Mouse (Mus musculus): ENCODE data around the gene Cap1. TPM values are rescaled to one million over a fixed set of nuclear protein-coding genes. Genes with fewer than 3 reads are reported as not detected.

Gene Cap1
- polyA plus RNA-seq (2015; fragmentation: Nextera tagmentation; extraction: Ambion mirVana): 79.7 and 90.2 TPM in 2 replicates

DNA sequence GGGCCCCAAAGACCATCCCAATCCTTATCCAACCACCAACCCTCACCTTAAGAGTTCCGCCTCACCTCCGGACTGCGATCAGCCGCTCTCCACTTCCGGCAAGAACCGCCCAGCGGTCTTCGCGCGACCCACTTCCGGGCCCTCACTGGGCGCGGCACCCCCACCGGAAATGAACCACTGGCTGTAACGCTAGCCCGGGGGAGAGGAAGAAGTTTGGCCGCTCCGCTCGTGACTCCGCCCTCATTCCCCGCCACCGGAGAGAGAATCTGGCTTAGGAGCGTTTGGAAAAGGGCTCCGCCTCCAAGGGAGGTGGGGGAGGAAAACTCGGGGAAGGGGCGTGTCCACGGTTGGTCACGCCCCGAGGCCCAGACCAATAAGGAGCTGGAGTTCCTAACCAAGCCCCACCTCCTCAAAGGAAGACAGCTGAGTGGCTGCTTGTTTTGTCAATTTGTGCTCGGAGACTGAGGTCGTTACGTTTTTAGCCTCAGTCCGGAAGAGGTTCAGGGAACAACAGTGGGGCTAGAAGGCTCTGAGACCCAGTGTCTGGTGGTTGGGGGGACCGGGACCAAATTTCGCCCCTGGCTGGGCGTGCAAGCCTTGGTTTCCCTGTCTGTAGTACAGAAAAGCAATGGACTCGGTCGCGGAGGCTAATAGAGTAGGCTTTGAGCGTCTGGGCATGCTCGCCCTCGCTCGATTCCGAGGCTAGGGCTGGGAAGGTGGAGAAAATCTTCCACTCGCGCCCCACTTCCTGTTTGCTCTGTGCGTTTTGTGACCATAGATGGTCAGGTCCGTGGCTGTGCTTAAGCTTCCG is at the start of gene Cap1:
Gene Cap1 (minus strand): TSS at position 289 of the 811 bp plus-strand sequence.
- peak within 1 kb of the TSS; percentile 100 for H3K27ac ChIP-seq (ENCODE audit: low read length)
- H3K9ac ChIP-seq (replicated peaks; ENCODE audit: low read length): peak within 1 kb of the TSS; percentile 79
- H3K4me2 ChIP-seq (replicated peaks; ENCODE audit: low read depth, low read length): peak within 1 kb of the TSS; percentile 84
- no peaks in the 10 kb centered on the region for H3K9me3 ChIP-seq (ENCODE audit: low read length)
- peaks cover 27% of the 10 kb centered on the region for H3K4me1 ChIP-seq (ENCODE audit: insufficient read depth, low read length)
- under 1% methylated on average over 48 of the region's 49 CpGs for WGBS
- peak within 1 kb of the TSS; percentile 96 for H3K4me3 ChIP-seq (ENCODE audit: low read length)
- H3K27me3 ChIP-seq (ENCODE audit: insufficient read depth, low read length): no peaks in the 10 kb centered on the region
- no peaks in the 10 kb centered on the region for H3K36me3 ChIP-seq (ENCODE audit: insufficient read depth, low read length)
- ATAC-seq (ENCODE audit: low FRiP score, low TSS enrichment): peak; percentile 97

DNA sequence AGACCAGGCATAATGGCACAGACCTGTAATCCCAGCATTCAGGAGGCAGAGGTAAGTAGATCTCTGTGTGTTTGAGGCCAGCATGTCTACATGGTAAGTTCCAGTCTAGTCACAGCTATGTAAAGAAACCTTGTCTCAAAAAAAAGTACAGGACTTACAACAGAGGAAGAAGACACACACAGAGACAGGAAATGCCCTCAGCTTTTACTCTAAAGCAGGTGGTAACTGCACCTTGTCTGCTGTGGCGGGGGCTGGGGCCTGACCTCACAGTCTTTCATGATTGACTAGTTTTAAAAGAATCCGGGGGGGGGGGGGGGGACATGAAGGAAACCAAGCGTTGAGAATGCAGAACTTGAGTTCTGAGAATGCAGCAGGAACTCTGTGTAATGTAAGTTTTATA is 48.0 kb upstream of the Cap1 start:
- Histone ChIP-seq H3K4me1 (ENCODE audit: insufficient read depth, low read length) (0 out of 2 replicates have a peak, but pooled peaks cover 5% of the 10 kb centered on the region), H3K27ac (ENCODE audit: low read length) (peak overlapping the region; percentile 37), H3K4me2 (replicated peaks; ENCODE audit: low read depth, low read length) (no peak overlapping the region), H3K9ac (replicated peaks; ENCODE audit: low read length) (no peak overlapping the region), H3K36me3 (ENCODE audit: insufficient read depth, low read length) (no peaks in the 10 kb centered on the region), H3K27me3 (ENCODE audit: insufficient read depth, low read length) (no peaks in the 10 kb centered on the region), H3K9me3 (ENCODE audit: low read length) (no peaks in the 10 kb centered on the region), H3K4me3 (ENCODE audit: low read length) (no peak overlapping the region)
- ATAC-seq (ENCODE audit: low FRiP score, low TSS enrichment): peak; percentile 75
- 16% methylated on average over 3 of the region's 3 CpGs for WGBS

DNA sequence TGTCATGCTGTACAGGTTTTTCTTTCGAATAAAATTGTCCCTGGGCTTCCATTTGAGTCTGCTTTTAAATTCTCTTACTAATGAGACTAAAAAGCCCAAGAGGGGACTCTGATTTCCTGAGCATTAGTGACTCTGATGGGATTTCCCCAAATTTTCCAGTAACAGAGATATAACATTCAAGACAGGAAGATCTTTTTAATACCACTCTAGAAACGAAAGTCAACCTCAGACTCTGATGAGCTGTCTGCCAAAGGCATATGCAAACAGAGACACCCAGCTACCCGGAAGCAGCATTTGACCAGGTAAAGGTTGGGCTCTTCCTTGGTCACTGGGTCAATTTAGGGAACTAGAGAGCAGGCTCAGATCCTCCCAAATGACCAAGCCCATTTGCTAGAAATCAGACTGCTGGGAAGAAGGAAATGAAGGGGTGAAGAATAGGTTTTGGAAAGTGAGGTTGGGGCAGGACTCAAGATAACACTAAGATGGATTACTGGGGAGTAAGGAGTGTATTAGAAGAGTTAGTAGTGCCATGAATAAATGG is 47.3 kb upstream of the Cap1 start:
- H3K27me3 ChIP-seq (ENCODE audit: insufficient read depth, low read length): no peaks in the 10 kb centered on the region
- no peak overlapping the region for H3K4me3 ChIP-seq (ENCODE audit: low read length)
- H3K9ac ChIP-seq (replicated peaks; ENCODE audit: low read length): no peak overlapping the region
- no peak overlapping the region for H3K4me2 ChIP-seq (replicated peaks; ENCODE audit: low read depth, low read length)
- no peaks in the 10 kb centered on the region for H3K36me3 ChIP-seq (ENCODE audit: insufficient read depth, low read length)
- no peak overlapping the region for H3K27ac ChIP-seq (ENCODE audit: low read length)
- 77% methylated on average over 3 of the region's 3 CpGs for WGBS
- ATAC-seq (ENCODE audit: low FRiP score, low TSS enrichment): no peak
- 0 out of 2 replicates have a peak, but pooled peaks cover 5% of the 10 kb centered on the region for H3K4me1 ChIP-seq (ENCODE audit: insufficient read depth, low read length)
- H3K9me3 ChIP-seq (ENCODE audit: low read length): no peaks in the 10 kb centered on the region

DNA sequence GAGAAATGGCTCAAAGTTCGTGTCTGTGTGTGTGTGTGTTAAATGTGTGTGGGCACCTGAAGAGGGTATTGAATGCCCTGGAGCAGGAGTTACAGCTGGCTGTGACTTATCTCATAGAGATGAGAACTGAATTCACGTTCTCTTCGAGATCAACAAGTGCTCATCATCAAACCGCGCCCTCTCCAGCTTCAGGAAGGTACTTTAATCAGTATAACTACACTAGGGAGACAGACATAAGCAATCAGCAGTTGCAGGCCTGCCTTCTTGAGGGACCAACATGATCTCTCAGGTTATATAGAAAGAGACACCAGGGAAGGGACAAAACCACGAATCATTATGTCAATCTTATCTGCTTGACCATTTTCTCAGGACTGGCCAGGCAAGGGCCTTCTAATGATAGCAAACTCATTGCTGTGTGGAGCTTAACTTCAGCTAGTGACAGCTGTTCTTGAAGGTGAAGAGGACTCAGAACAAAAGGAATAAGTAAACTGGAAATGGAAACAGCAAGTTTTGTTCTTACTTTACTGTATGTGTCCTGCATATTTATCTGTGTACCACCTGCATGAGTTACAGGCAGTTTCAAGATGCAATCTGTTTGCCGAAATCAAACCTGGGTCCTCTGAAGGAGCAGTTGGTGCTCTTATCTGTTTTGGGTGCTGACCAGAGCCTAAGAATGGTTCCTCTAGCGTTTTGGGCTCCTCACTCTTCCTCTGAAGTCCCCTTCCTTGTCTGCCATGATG is 46.6 kb upstream of the Cap1 start:
- 74% methylated on average over 8 of the region's 8 CpGs for WGBS
- H3K9ac ChIP-seq (replicated peaks; ENCODE audit: low read length): no peak overlapping the region
- H3K27me3 ChIP-seq (ENCODE audit: insufficient read depth, low read length): no peaks in the 10 kb centered on the region
- H3K4me1 ChIP-seq (ENCODE audit: insufficient read depth, low read length): 0 out of 2 replicates have a peak, but pooled peaks cover 5% of the 10 kb centered on the region
- ATAC-seq (ENCODE audit: low FRiP score, low TSS enrichment): no peak
- H3K4me3 ChIP-seq (ENCODE audit: low read length): no peak overlapping the region
- H3K4me2 ChIP-seq (replicated peaks; ENCODE audit: low read depth, low read length): no peak overlapping the region
- no peaks in the 10 kb centered on the region for H3K36me3 ChIP-seq (ENCODE audit: insufficient read depth, low read length)
- H3K27ac ChIP-seq (ENCODE audit: low read length): no peak overlapping the region
- H3K9me3 ChIP-seq (ENCODE audit: low read length): no peaks in the 10 kb centered on the region

DNA sequence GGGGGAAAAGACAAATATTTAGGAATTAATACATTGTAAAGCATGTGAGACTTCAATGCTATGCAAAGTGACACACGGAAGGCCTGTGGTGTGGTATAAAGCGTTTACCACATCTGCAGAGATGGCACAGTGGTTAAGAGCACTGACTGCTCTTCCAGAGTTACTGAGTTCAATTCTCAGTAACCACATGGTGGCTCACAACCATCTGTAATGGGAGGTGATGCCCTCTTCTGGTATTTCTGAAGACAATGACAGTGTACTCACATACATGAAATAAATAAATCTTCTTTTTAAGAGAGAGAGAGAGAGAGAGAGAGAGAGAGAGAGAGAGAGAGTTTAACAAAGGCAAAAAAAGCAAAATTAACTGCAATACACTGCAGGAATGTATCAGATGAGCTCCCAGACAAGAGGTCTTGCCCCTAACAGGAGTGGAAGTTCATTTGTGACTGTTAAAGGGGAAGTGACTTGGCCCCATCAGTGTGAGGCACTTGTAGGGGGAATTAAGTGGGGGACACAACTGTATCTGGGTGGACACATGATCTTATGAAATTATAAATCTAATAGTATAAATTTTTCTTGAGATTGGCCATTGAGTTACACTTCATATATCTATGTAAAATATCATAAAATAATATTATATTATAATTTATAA is 45.2 kb upstream of the Cap1 start:
- H3K27ac ChIP-seq (ENCODE audit: low read length): no peak overlapping the region
- no peak for ATAC-seq (ENCODE audit: low FRiP score, low TSS enrichment)
- 0 out of 2 replicates have a peak, but pooled peaks cover 5% of the 10 kb centered on the region for H3K4me1 ChIP-seq (ENCODE audit: insufficient read depth, low read length)
- no peak overlapping the region for H3K4me3 ChIP-seq (ENCODE audit: low read length)
- H3K9ac ChIP-seq (replicated peaks; ENCODE audit: low read length): no peak overlapping the region
- H3K36me3 ChIP-seq (ENCODE audit: insufficient read depth, low read length): no peaks in the 10 kb centered on the region
- WGBS: 88% methylated on average over 2 of the region's 2 CpGs
- no peaks in the 10 kb centered on the region for H3K27me3 ChIP-seq (ENCODE audit: insufficient read depth, low read length)
- no peaks in the 10 kb centered on the region for H3K9me3 ChIP-seq (ENCODE audit: low read length)
- H3K4me2 ChIP-seq (replicated peaks; ENCODE audit: low read depth, low read length): no peak overlapping the region

DNA sequence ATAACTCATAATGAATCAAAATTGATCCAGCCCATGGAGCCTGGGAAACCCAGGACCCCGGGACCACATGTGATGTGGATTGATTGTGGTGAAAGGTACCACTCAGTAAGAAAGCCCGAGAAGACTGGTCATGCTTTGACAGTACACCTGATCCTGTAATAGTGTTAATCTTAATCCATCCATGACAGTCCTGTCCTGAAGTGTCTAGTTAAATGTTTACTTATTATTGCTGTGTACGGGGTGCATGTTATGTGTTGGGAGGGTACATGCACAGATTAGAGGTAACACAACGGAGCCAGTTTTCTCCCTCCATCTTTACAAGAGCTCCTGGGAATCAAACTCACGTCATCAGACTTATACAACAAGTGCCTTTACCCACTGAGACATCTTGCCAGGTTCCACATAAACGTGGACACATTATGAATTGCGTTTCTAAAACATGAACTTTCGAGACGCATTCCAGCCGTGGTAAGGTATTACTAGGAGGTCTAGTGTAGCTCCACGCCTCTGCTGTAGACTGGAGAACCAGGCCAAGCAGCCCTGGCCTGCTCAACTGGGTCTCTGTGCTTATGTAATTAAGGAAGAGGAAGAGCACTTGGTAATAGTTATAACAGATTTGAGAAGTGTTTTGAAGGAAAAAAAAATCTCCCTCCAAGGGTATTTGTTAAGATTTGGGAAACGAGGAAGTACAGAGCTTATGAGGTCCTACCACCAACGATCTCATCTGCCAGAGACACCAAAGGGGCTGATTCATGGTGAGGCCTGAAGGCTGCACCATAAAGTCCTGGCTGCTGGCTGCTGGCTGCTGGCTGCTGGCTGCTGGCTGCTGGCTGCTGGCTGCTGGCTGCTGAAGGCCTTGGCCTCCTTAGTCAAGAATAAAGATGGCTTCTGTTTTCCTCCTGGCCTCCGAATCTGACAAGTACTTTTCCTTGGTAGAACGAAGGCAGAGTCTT is 37.8 kb upstream of the Cap1 start:
- Histone ChIP-seq H3K9me3 (ENCODE audit: low read length) (no peaks in the 10 kb centered on the region), H3K27ac (ENCODE audit: low read length) (peak overlapping the region; percentile 22; the same call in 1 of the 2 replicates), H3K4me1 (ENCODE audit: insufficient read depth, low read length) (no peaks in the 10 kb centered on the region), H3K4me2 (replicated peaks; ENCODE audit: low read depth, low read length) (no peak overlapping the region), H3K9ac (replicated peaks; ENCODE audit: low read length) (no peak overlapping the region), H3K27me3 (ENCODE audit: insufficient read depth, low read length) (no peaks in the 10 kb centered on the region), H3K4me3 (ENCODE audit: low read length) (no peak overlapping the region), H3K36me3 (ENCODE audit: insufficient read depth, low read length) (no peaks in the 10 kb centered on the region)
- ATAC-seq (ENCODE audit: low FRiP score, low TSS enrichment): peak; percentile 92
- 77% methylated on average over 15 of the region's 15 CpGs for WGBS

DNA sequence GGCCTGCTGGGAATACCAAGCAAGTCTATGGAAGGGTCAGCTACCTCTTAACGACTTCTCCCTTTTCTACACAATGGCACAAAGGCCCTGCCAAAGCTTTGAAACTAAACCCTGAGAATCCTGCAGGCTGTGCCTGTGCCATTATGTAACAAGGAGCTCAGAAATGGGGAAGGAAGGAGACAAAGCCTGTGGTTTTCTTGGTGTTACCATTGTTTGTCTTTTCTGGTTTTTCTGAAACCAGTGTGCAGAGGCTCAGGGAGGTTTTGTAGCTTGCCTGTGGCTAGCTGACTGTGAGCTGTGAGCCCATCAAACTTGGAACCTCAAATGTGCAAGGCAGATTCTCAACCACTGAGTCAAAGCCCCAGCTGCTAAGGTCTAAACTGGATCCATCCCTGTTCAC is 37.0 kb upstream of the Cap1 start:
- no peak for ATAC-seq (ENCODE audit: low FRiP score, low TSS enrichment)
- no peaks in the 10 kb centered on the region for H3K36me3 ChIP-seq (ENCODE audit: insufficient read depth, low read length)
- no peaks in the 10 kb centered on the region for H3K4me1 ChIP-seq (ENCODE audit: insufficient read depth, low read length)
- no peaks in the 10 kb centered on the region for H3K27me3 ChIP-seq (ENCODE audit: insufficient read depth, low read length)
- no peak overlapping the region for H3K4me2 ChIP-seq (replicated peaks; ENCODE audit: low read depth, low read length)
- WGBS: 21% methylated on average over 1 of the region's 1 CpGs
- H3K9ac ChIP-seq (replicated peaks; ENCODE audit: low read length): no peak overlapping the region
- no peaks in the 10 kb centered on the region for H3K9me3 ChIP-seq (ENCODE audit: low read length)
- H3K4me3 ChIP-seq (ENCODE audit: low read length): no peak overlapping the region
- H3K27ac ChIP-seq (ENCODE audit: low read length): peak overlapping the region; percentile 22; the same call in 1 of the 2 replicates

DNA sequence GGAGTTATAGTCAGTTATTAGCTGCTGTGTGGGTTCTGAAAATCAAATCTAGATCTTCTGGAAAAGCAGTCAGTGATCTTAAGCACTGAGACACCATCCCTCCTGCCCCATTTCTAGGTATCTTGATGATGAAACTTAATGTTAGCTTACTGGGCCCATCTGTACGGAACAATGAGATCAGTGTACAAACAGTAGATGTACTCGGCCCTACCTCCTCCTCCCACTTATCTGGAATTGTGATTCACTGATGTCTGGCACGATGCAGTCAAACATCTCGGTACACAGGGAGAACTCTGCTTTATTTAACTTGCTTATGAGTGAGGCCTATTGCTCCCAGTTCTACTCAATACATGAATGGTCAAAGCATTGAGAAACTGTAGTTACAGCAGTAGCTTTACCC is 30.1 kb upstream of the Cap1 start:
- ATAC-seq (ENCODE audit: low FRiP score, low TSS enrichment): no peak
- Histone ChIP-seq H3K9ac (replicated peaks; ENCODE audit: low read length) (no peak overlapping the region), H3K4me1 (ENCODE audit: insufficient read depth, low read length) (no peaks in the 10 kb centered on the region), H3K4me3 (ENCODE audit: low read length) (no peak overlapping the region), H3K27me3 (ENCODE audit: insufficient read depth, low read length) (no peaks in the 10 kb centered on the region), H3K4me2 (replicated peaks; ENCODE audit: low read depth, low read length) (no peak overlapping the region), H3K27ac (ENCODE audit: low read length) (no peak overlapping the region), H3K36me3 (ENCODE audit: insufficient read depth, low read length) (no peaks in the 10 kb centered on the region), H3K9me3 (ENCODE audit: low read length) (0 out of 2 replicates have a peak, but pooled peaks cover 6% of the 10 kb centered on the region)
- WGBS: 89% methylated on average over 4 of the region's 4 CpGs

DNA sequence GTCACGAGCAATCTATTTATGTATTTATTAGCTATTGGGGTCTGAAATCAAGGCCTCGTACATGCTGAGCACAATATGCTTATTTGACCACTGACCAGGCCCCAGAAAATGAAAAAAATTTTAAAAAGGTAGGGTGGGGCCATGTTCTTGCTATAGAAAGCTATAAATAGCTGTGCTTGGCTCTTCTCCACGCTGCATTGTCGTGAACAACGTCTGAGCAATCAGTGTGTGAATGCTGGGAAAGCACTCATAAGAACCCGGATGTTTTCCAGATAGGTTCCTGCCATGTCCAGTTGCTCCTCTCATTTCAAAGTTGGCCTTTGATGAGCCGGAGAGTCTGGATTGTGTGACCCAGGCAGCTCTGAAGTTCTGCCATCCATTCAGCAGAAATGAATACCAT is 28.3 kb upstream of the Cap1 start:
- no peak for ATAC-seq (ENCODE audit: low FRiP score, low TSS enrichment)
- Histone ChIP-seq H3K27ac (ENCODE audit: low read length) (no peak overlapping the region), H3K27me3 (ENCODE audit: insufficient read depth, low read length) (no peaks in the 10 kb centered on the region), H3K4me1 (ENCODE audit: insufficient read depth, low read length) (no peaks in the 10 kb centered on the region), H3K36me3 (ENCODE audit: insufficient read depth, low read length) (no peaks in the 10 kb centered on the region), H3K4me2 (replicated peaks; ENCODE audit: low read depth, low read length) (no peak overlapping the region), H3K4me3 (ENCODE audit: low read length) (no peak overlapping the region), H3K9ac (replicated peaks; ENCODE audit: low read length) (no peak overlapping the region), H3K9me3 (ENCODE audit: low read length) (0 out of 2 replicates have a peak, but pooled peaks cover 6% of the 10 kb centered on the region)
- WGBS: 76% methylated on average over 7 of the region's 7 CpGs

All from kidney, embryonic 16.5 days (tissue).